Mouse (Mus musculus): ENCODE measurements around the gene Chpf2. TPM values are rescaled to one million over a fixed set of nuclear protein-coding genes. Genes with fewer than 3 reads are reported as not detected.

Chpf2 gene
- polyA plus RNA-seq, 1 experiment from 2014 or later = 28.3 TPM

DNA sequence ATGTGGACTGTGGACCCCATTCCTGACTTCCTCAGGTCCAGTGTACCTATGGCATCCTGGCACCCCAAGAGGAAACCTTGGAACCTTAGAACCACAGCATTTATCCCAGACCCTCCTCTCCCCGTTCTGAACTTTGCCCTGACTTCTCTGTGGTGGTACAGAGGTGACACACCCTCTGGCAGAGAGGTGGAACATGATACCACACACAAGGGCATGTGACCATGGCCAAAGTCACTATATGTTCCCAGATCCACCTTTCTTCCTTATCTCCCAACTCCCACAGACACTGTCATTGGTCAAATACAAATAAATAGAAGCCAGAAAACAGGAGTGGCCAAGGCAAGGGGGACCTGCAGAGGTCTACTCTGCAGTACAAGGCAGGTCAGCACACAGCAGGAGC lies 48.6 kb downstream of the Chpf2 start:
- Histone ChIP-seq H3K4me1 (ENCODE audit: insufficient read depth, low read length) (no peaks in the 10 kb centered on the region), H3K27me3 (ENCODE audit: insufficient read depth, low read length) (no peaks in the 10 kb centered on the region), H3K4me2 (replicated peaks; ENCODE audit: low read depth, low read length) (no peak overlapping the region), H3K27ac (ENCODE audit: low read length) (no peak overlapping the region), H3K4me3 (ENCODE audit: low read length) (no peak overlapping the region), H3K9ac (replicated peaks; ENCODE audit: low read length) (no peak overlapping the region), H3K9me3 (ENCODE audit: low read length) (no peaks in the 10 kb centered on the region), H3K36me3 (ENCODE audit: insufficient read depth, low read length) (no peaks in the 10 kb centered on the region)
- ATAC-seq (ENCODE audit: low FRiP score, low TSS enrichment) = no peak
- 32% methylated on average over 1 of the region's 1 CpGs for WGBS

DNA sequence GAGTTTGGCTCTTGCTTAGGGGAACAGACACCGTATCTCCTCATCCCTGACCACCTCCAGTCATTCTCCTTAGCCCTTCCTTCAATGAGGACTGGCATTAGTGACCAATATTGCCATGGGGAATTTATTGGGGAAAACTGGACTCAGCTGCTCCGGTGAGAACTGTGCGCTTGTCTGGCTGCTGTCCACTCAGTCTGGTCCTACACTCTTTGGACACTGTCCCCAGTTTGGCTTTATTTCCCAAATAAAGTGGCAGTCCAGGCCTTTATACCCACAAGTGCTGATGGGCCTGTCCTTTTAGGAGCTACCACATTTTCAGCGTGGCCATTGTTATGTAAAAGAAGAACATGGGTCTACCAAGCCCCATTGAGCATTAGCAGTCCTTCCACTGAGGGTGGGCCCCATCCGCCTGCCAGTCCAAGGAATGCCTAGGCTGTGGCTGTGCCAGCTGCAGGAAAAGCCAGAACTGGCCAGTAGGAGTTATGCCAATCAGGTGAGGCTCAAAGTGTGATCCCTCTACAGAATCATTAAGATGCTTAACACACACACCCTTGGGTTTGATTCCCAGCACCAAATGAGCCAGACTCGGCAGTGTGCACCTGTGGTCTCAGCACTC lies 49.1 kb downstream of the Chpf2 start:
- Histone ChIP-seq H3K4me2 (replicated peaks; ENCODE audit: low read depth, low read length) (no peak overlapping the region), H3K9ac (replicated peaks; ENCODE audit: low read length) (no peak overlapping the region), H3K27me3 (ENCODE audit: insufficient read depth, low read length) (no peaks in the 10 kb centered on the region), H3K4me3 (ENCODE audit: low read length) (no peak overlapping the region), H3K27ac (ENCODE audit: low read length) (no peak overlapping the region), H3K9me3 (ENCODE audit: low read length) (no peaks in the 10 kb centered on the region), H3K36me3 (ENCODE audit: insufficient read depth, low read length) (no peaks in the 10 kb centered on the region), H3K4me1 (ENCODE audit: insufficient read depth, low read length) (no peaks in the 10 kb centered on the region)
- no peak for ATAC-seq (ENCODE audit: low FRiP score, low TSS enrichment)
- WGBS = 78% methylated on average over 6 of the region's 6 CpGs

DNA sequence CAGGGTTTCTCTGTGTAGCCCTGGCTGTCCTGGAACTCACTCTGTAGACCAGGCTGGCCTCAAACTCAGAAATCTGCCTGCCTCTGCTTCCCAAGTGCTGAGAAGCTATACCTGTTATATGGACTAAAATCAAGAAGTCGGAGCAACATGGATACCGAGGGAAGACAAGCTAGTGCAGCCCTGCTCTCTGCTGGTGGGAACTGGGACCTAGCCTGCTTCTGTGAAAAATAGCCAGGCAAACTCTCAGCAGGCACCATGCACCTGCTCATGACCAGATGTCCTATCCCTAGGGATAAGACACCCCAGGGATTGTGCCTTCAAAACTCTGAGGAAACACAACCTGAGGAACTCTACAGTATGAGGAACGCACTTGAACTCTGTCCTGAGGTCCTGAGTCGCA lies 50.4 kb downstream of the Chpf2 start:
- Histone ChIP-seq H3K9me3 (ENCODE audit: low read length) (no peaks in the 10 kb centered on the region), H3K4me2 (replicated peaks; ENCODE audit: low read depth, low read length) (no peak overlapping the region), H3K4me3 (ENCODE audit: low read length) (no peak overlapping the region), H3K27me3 (ENCODE audit: insufficient read depth, low read length) (no peaks in the 10 kb centered on the region), H3K27ac (ENCODE audit: low read length) (no peak overlapping the region), H3K4me1 (ENCODE audit: insufficient read depth, low read length) (no peaks in the 10 kb centered on the region), H3K36me3 (ENCODE audit: insufficient read depth, low read length) (no peaks in the 10 kb centered on the region), H3K9ac (replicated peaks; ENCODE audit: low read length) (no peak overlapping the region)
- 81% methylated on average over 4 of the region's 4 CpGs for WGBS
- no peak for ATAC-seq (ENCODE audit: low FRiP score, low TSS enrichment)

DNA sequence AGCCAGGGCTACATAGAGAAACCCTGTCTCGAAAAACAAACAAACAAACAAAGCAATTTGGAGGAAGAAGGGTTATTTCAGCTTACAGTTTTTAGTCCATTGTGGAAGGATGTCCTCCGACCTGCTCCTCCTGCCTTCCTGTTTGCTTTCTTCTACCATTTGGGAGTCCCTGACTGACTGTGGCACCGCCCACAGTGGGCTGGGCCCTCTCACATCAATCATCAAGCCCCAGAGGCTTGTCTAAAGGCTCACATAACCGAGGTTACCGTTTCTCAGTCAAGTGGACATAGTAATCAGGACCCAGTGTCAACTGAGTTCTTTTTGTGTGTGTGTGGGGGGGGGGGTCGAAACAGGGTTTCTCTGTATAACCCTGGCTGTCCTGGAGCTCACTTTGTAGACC lies 51.6 kb downstream of the Chpf2 start:
- ATAC-seq (ENCODE audit: low FRiP score, low TSS enrichment) = no peak
- Histone ChIP-seq H3K9ac (replicated peaks; ENCODE audit: low read length) (no peak overlapping the region), H3K4me2 (replicated peaks; ENCODE audit: low read depth, low read length) (no peak overlapping the region), H3K4me3 (ENCODE audit: low read length) (no peak overlapping the region), H3K27me3 (ENCODE audit: insufficient read depth, low read length) (no peaks in the 10 kb centered on the region), H3K27ac (ENCODE audit: low read length) (no peak overlapping the region), H3K4me1 (ENCODE audit: insufficient read depth, low read length) (no peaks in the 10 kb centered on the region), H3K9me3 (ENCODE audit: low read length) (no peaks in the 10 kb centered on the region), H3K36me3 (ENCODE audit: insufficient read depth, low read length) (no peaks in the 10 kb centered on the region)
- WGBS = 55% methylated on average over 6 of the region's 6 CpGs

DNA sequence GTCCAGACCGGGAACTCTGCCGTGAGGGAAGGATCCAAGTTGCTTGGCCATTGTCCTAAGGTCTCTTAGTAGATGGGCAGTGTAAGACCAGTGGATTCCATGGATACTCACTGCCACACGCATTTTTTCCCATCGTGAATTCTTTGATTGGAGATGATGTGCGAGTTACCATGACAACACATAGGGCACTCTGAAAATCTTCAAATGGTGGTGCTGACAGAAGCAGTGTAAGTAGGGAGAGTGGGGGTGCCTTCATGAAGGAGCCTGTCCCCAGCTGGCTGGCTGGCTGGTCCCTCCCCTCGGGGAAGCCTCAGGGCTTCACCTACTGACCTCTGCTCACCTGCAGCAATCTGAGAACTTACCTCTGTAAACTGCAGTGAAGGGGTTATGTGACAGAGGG lies 52.5 kb downstream of the Chpf2 start:
- no peaks in the 10 kb centered on the region for H3K9me3 ChIP-seq (ENCODE audit: low read length)
- no peaks in the 10 kb centered on the region for H3K4me1 ChIP-seq (ENCODE audit: insufficient read depth, low read length)
- H3K4me3 ChIP-seq (ENCODE audit: low read length) = no peak overlapping the region
- H3K27me3 ChIP-seq (ENCODE audit: insufficient read depth, low read length) = no peaks in the 10 kb centered on the region
- no peaks in the 10 kb centered on the region for H3K36me3 ChIP-seq (ENCODE audit: insufficient read depth, low read length)
- H3K27ac ChIP-seq (ENCODE audit: low read length) = no peak overlapping the region
- WGBS = 67% methylated on average over 6 of the region's 6 CpGs
- H3K4me2 ChIP-seq (replicated peaks; ENCODE audit: low read depth, low read length) = no peak overlapping the region
- no peak overlapping the region for H3K9ac ChIP-seq (replicated peaks; ENCODE audit: low read length)
- ATAC-seq (ENCODE audit: low FRiP score, low TSS enrichment) = no peak

MicroRNA genes within 50 kb of the gene (microRNA counts, 519-probe panel; counts per million panel counts)
- microRNA mmu-miR-671-3p (2,039 counts per million, percentile 53 among the panel's probes with 10 or more counts), microRNA mmu-miR-671-5p (104 counts per million, percentile 35 among the panel's probes with 10 or more counts)

Small RNA genes within 50 kb of the gene (microRNA-seq; reads per million reads assigned to microRNA genes)
- 416 reads per million, percentile 73 among the genes with 10 or more reads in this experiment for gene Mir671

Other genes starting within 250 kb of the Chpf2 start
- gene Kcnh2, start 235.1 kb upstream of the Chpf2 start, polyA plus RNA-seq (2015; fragmentation: Nextera tagmentation; extraction: Ambion mirVana) = 5.9 and 6.5 TPM in 2 replicates
- gene Nos3, start 221.9 kb upstream of the Chpf2 start, polyA plus RNA-seq (2015; fragmentation: Nextera tagmentation; extraction: Ambion mirVana) = 19.7 and 20.3 TPM in 2 replicates
- gene Atg9b, start 194.6 kb upstream of the Chpf2 start, polyA plus RNA-seq (2015; fragmentation: Nextera tagmentation; extraction: Ambion mirVana) = 1.0 and 1.7 TPM in 2 replicates
- 76.1 and 80.3 TPM in 2 replicates for gene Abcb8, start 193.1 kb upstream of the Chpf2 start, polyA plus RNA-seq (2015; fragmentation: Nextera tagmentation; extraction: Ambion mirVana)
- gene Asic3, start 173.3 kb upstream of the Chpf2 start, polyA plus RNA-seq (2015; fragmentation: Nextera tagmentation; extraction: Ambion mirVana) = 0.40 and 0.55 TPM in 2 replicates
- gene Cdk5, start 163.2 kb upstream of the Chpf2 start, polyA plus RNA-seq (2015; fragmentation: Nextera tagmentation; extraction: Ambion mirVana) = 51.1 and 51.5 TPM in 2 replicates
- gene Slc4a2, start 162.9 kb upstream of the Chpf2 start, polyA plus RNA-seq (2015; fragmentation: Nextera tagmentation; extraction: Ambion mirVana) = 52.5 and 53.8 TPM in 2 replicates
- gene Fastk, start 141.5 kb upstream of the Chpf2 start, polyA plus RNA-seq (2015; fragmentation: Nextera tagmentation; extraction: Ambion mirVana) = 143 and 147 TPM in 2 replicates
- 29.4 and 32.8 TPM in 2 replicates for gene Tmub1, start 138.9 kb upstream of the Chpf2 start, polyA plus RNA-seq (2015; fragmentation: Nextera tagmentation; extraction: Ambion mirVana)
- 15.0 and 21.0 TPM in 2 replicates for gene Agap3, start 134.6 kb upstream of the Chpf2 start, polyA plus RNA-seq (2015; fragmentation: Nextera tagmentation; extraction: Ambion mirVana)
- gene Gbx1, start 59.5 kb upstream of the Chpf2 start, polyA plus RNA-seq (2015; fragmentation: Nextera tagmentation; extraction: Ambion mirVana) = 0.08 TPM in 1 of 2 replicates, not detected in the other
- 0.42 and 0.71 TPM in 2 replicates for gene Asb10, start 45.8 kb upstream of the Chpf2 start, polyA plus RNA-seq (2015; fragmentation: Nextera tagmentation; extraction: Ambion mirVana)
- 0.16 and 0.41 TPM in 2 replicates for gene 4931409K22Rik, start 29.9 kb upstream of the Chpf2 start, polyA plus RNA-seq (2015; fragmentation: Nextera tagmentation; extraction: Ambion mirVana)
- gene Abcf2, start 9.3 kb upstream of the Chpf2 start, polyA plus RNA-seq (2015; fragmentation: Nextera tagmentation; extraction: Ambion mirVana) = 118 TPM in 2 replicates
- gene Smarcd3, start 37.7 kb downstream of the Chpf2 start, polyA plus RNA-seq (2015; fragmentation: Nextera tagmentation; extraction: Ambion mirVana) = 24.5 and 25.0 TPM in 2 replicates
- gene Nub1, start 98.8 kb downstream of the Chpf2 start, polyA plus RNA-seq (2015; fragmentation: Nextera tagmentation; extraction: Ambion mirVana) = 39.9 and 43.3 TPM in 2 replicates
- gene Wdr86, start 144.0 kb downstream of the Chpf2 start, polyA plus RNA-seq (2015; fragmentation: Nextera tagmentation; extraction: Ambion mirVana) = 35.4 and 35.9 TPM in 2 replicates
- gene Crygn, start 171.3 kb downstream of the Chpf2 start, polyA plus RNA-seq (2015; fragmentation: Nextera tagmentation; extraction: Ambion mirVana) = 1.5 and 3.9 TPM in 2 replicates